Mouse (Mus musculus): ENCODE measurements around the gene Arpp21. TPM values are rescaled to one million over a fixed set of nuclear protein-coding genes. Genes with fewer than 3 reads are reported as not detected.

Arpp21 gene
- polyA plus RNA-seq, 1 experiment from 2014 or later = 0.83 TPM

- H3K9me3 ChIP-seq (replicated peaks) = no peaks in the 10 kb centered on the region
- peak overlapping the region; percentile 45 for H3K4me2 ChIP-seq
- peaks cover 37% of the 10 kb centered on the region for H3K27me3 ChIP-seq (replicated peaks)
- H3K4me3 ChIP-seq = no peak overlapping the region
- no peaks in the 10 kb centered on the region for H3K36me3 ChIP-seq
- ATAC-seq = no peak
- H3K9ac ChIP-seq = no peak overlapping the region
- WGBS (ENCODE audit: insufficient replicate concordance) = 19% methylated on average over 7 of the region's 7 CpGs
- no peaks in the 10 kb centered on the region; the same call in 1 of the 2 replicates for H3K4me1 ChIP-seq
- H3K27ac ChIP-seq = no peak overlapping the region
Measured at GRCm38 (mm10) chr9:112119106-112119433, 116.7 kb downstream of the Arpp21 start.

- Histone ChIP-seq H3K4me3 (no peak overlapping the region), H3K9ac (no peak overlapping the region), H3K9me3 (replicated peaks) (no peaks in the 10 kb centered on the region), H3K27ac (no peak overlapping the region), H3K4me2 (peak overlapping the region; percentile 45), H3K36me3 (no peaks in the 10 kb centered on the region), H3K27me3 (replicated peaks) (peaks cover 37% of the 10 kb centered on the region), H3K4me1 (no peaks in the 10 kb centered on the region; the same call in 1 of the 2 replicates)
- ATAC-seq = no peak
- WGBS (ENCODE audit: insufficient replicate concordance) = 13% methylated on average over 22 of the region's 22 CpGs
Measured at GRCm38 (mm10) chr9:112118411-112119105, 117.2 kb downstream of the Arpp21 start.

- H3K9me3 ChIP-seq (replicated peaks) = no peaks in the 10 kb centered on the region
- no peak overlapping the region for H3K27ac ChIP-seq
- no peak overlapping the region for H3K4me3 ChIP-seq
- ATAC-seq = no peak
- 40% methylated on average over 15 of the region's 15 CpGs for WGBS (ENCODE audit: insufficient replicate concordance)
- no peak overlapping the region for H3K9ac ChIP-seq
- peaks cover 37% of the 10 kb centered on the region for H3K27me3 ChIP-seq (replicated peaks)
- peak overlapping the region; percentile 45 for H3K4me2 ChIP-seq
- no peaks in the 10 kb centered on the region; the same call in 1 of the 2 replicates for H3K4me1 ChIP-seq
- no peaks in the 10 kb centered on the region for H3K36me3 ChIP-seq
Measured at GRCm38 (mm10) chr9:112117632-112118410, 117.9 kb downstream of the Arpp21 start.

GRCm38 (mm10) chr9:112111610-112112009 lies 124.1 kb downstream of the Arpp21 start:
- H3K9me3 ChIP-seq (replicated peaks) = no peaks in the 10 kb centered on the region
- 64% methylated on average over 5 of the region's 5 CpGs for WGBS (ENCODE audit: insufficient replicate concordance)
- H3K27me3 ChIP-seq (replicated peaks) = no peaks in the 10 kb centered on the region
- H3K4me3 ChIP-seq = no peak overlapping the region
- no peaks in the 10 kb centered on the region for H3K36me3 ChIP-seq
- H3K4me1 ChIP-seq = no peaks in the 10 kb centered on the region
- no peak overlapping the region for H3K9ac ChIP-seq
- H3K27ac ChIP-seq = no peak overlapping the region
- no peak overlapping the region for H3K4me2 ChIP-seq
- no peak for ATAC-seq

GRCm38 (mm10) chr9:112102852-112103192 lies 132.9 kb downstream of the Arpp21 start:
- ATAC-seq = no peak
- Histone ChIP-seq H3K27ac (no peak overlapping the region), H3K4me3 (no peak overlapping the region), H3K27me3 (replicated peaks) (no peaks in the 10 kb centered on the region), H3K9ac (no peak overlapping the region), H3K36me3 (no peaks in the 10 kb centered on the region), H3K4me1 (no peaks in the 10 kb centered on the region), H3K4me2 (no peak overlapping the region), H3K9me3 (replicated peaks) (no peaks in the 10 kb centered on the region)
- 72% methylated on average over 2 of the region's 2 CpGs for WGBS (ENCODE audit: insufficient replicate concordance)

GRCm38 (mm10) chr9:112102155-112102851 lies 133.4 kb downstream of the Arpp21 start:
- Histone ChIP-seq H3K4me3 (no peak overlapping the region), H3K36me3 (no peaks in the 10 kb centered on the region), H3K27me3 (replicated peaks) (no peaks in the 10 kb centered on the region), H3K4me1 (no peaks in the 10 kb centered on the region), H3K9ac (no peak overlapping the region), H3K27ac (no peak overlapping the region), H3K9me3 (replicated peaks) (no peaks in the 10 kb centered on the region), H3K4me2 (no peak overlapping the region)
- 58% methylated on average over 6 of the region's 6 CpGs for WGBS (ENCODE audit: insufficient replicate concordance)
- no peak for ATAC-seq

GRCm38 (mm10) chr9:112100841-112101595 lies 134.7 kb downstream of the Arpp21 start:
- Histone ChIP-seq H3K36me3 (no peaks in the 10 kb centered on the region), H3K27ac (no peak overlapping the region)
- WGBS (ENCODE audit: insufficient replicate concordance) = 63% methylated on average over 3 of the region's 3 CpGs

GRCm38 (mm10) chr9:112098267-112098666 lies 137.5 kb downstream of the Arpp21 start:
- Histone ChIP-seq H3K27ac (no peak overlapping the region), H3K4me2 (no peak overlapping the region), H3K4me3 (no peak overlapping the region), H3K9me3 (replicated peaks) (no peaks in the 10 kb centered on the region), H3K36me3 (no peaks in the 10 kb centered on the region), H3K9ac (no peak overlapping the region), H3K4me1 (no peaks in the 10 kb centered on the region), H3K27me3 (replicated peaks) (no peaks in the 10 kb centered on the region)
- no peak for ATAC-seq
- WGBS (ENCODE audit: insufficient replicate concordance) = 54% methylated on average over 6 of the region's 6 CpGs

More at GRCm38 (mm10) chr9:112100841-112101595, 134.7 kb downstream of the Arpp21 start:
- no peak for ATAC-seq
- Histone ChIP-seq H3K27me3 (replicated peaks) (no peaks in the 10 kb centered on the region), H3K9me3 (replicated peaks) (no peaks in the 10 kb centered on the region), H3K9ac (no peak overlapping the region), H3K4me2 (no peak overlapping the region), H3K4me3 (no peak overlapping the region), H3K4me1 (no peaks in the 10 kb centered on the region)

- WGBS (ENCODE audit: insufficient replicate concordance) = 41% methylated on average over 4 of the region's 5 CpGs
- no peaks in the 10 kb centered on the region for H3K9me3 ChIP-seq (replicated peaks)
- H3K27ac ChIP-seq = no peak overlapping the region
- H3K4me2 ChIP-seq = no peak overlapping the region
- H3K36me3 ChIP-seq = no peaks in the 10 kb centered on the region
- H3K4me1 ChIP-seq = no peaks in the 10 kb centered on the region
- no peak overlapping the region for H3K9ac ChIP-seq
- H3K27me3 ChIP-seq (replicated peaks) = no peaks in the 10 kb centered on the region
- no peak for ATAC-seq
- H3K4me3 ChIP-seq = no peak overlapping the region
Measured at GRCm38 (mm10) chr9:112095708-112096107, 140.0 kb downstream of the Arpp21 start.

- no peak overlapping the region for H3K27ac ChIP-seq
- no peak for ATAC-seq
- 65% methylated on average over 2 of the region's 2 CpGs for WGBS (ENCODE audit: insufficient replicate concordance)
- H3K36me3 ChIP-seq = no peaks in the 10 kb centered on the region
- H3K4me2 ChIP-seq = no peak overlapping the region
- no peak overlapping the region for H3K4me3 ChIP-seq
- no peak overlapping the region for H3K9ac ChIP-seq
- no peaks in the 10 kb centered on the region for H3K27me3 ChIP-seq (replicated peaks)
- no peaks in the 10 kb centered on the region for H3K9me3 ChIP-seq (replicated peaks)
- no peaks in the 10 kb centered on the region for H3K4me1 ChIP-seq
Measured at GRCm38 (mm10) chr9:112095198-112095597, 140.5 kb downstream of the Arpp21 start.

GRCm38 (mm10) chr9:112078903-112079302 lies 156.8 kb downstream of the Arpp21 start:
- Histone ChIP-seq H3K9ac (no peak overlapping the region), H3K9me3 (replicated peaks) (no peaks in the 10 kb centered on the region), H3K36me3 (no peaks in the 10 kb centered on the region), H3K27me3 (replicated peaks) (no peaks in the 10 kb centered on the region), H3K27ac (no peak overlapping the region), H3K4me3 (no peak overlapping the region), H3K4me1 (no peaks in the 10 kb centered on the region), H3K4me2 (no peak overlapping the region)
- no peak for ATAC-seq
- WGBS (ENCODE audit: insufficient replicate concordance) = 62% methylated on average over 2 of the region's 2 CpGs

All from liver, embryonic 12.5 days (tissue).